Mouse (Mus musculus) intestine, embryonic 15.5 days (tissue): ENCODE results near the gene Gsta4. TPM values are rescaled to one million over a fixed set of nuclear protein-coding genes. Genes with fewer than 3 reads are reported as not detected.

Source experiments
- polyA plus RNA-seq: library from polyadenylated mRNA; unstranded; fragments of >200 nt; fragmentation: Nextera tagmentation; extraction: Ambion mirVana; gene quantifications from 2 replicates; pipeline ENCODE4 v1.2.1, GENCODE M21; 2015

Gene Gsta4
- polyA plus RNA-seq, 1 experiment from 2014 or later: 56.9 TPM

Other genes starting within 250 kb of the Gsta4 start
- gene Gcm1, start 130.8 kb upstream of the Gsta4 start, polyA plus RNA-seq: not detected in 2 replicates
- 40.9 and 41.2 TPM in 2 replicates for gene Fbxo9, start 73.7 kb upstream of the Gsta4 start, polyA plus RNA-seq
- gene Ick, start 73.6 kb upstream of the Gsta4 start, polyA plus RNA-seq: 25.7 and 26.3 TPM in 2 replicates
- gene Gsta1, start 47.9 kb downstream of the Gsta4 start, polyA plus RNA-seq: 61.1 and 68.1 TPM in 2 replicates
- 45.9 and 53.7 TPM in 2 replicates for gene Gm3776, start 74.4 kb downstream of the Gsta4 start, polyA plus RNA-seq
- 0.93 and 1.2 TPM in 2 replicates for gene Gm10639, start 107.1 kb downstream of the Gsta4 start, polyA plus RNA-seq
- gene Omt2a, start 132.0 kb downstream of the Gsta4 start, polyA plus RNA-seq: not detected in 2 replicates
- gene Omt2b, start 144.8 kb downstream of the Gsta4 start, polyA plus RNA-seq: not detected in 2 replicates
- 35.3 and 36.5 TPM in 2 replicates for gene Gsta2, start 173.0 kb downstream of the Gsta4 start, polyA plus RNA-seq
- gene Dppa5a, start 185.4 kb downstream of the Gsta4 start, polyA plus RNA-seq: 0.39 TPM in 1 of 2 replicates, not detected in the other
- gene Ooep, start 196.0 kb downstream of the Gsta4 start, polyA plus RNA-seq: 0.34 and 0.60 TPM in 2 replicates
- gene Ddx43, start 213.0 kb downstream of the Gsta4 start, polyA plus RNA-seq: 0.27 and 0.36 TPM in 2 replicates